Mouse (Mus musculus): Measurements from ENCODE around the gene Shld2.
A peak's percentile ranks its signal among the peaks of the same experiment; 100 is the strongest.
"Not testable (repeated sequence)": the region's sequence is repeated elsewhere in the genome, so short reads cannot be mapped to it uniquely, and the experiment has no call there.

Gene Shld2

GRCm38 (mm10) chr14:34318113-34318512 is 7.8 kb upstream of the Shld2 start:
- no peak for DNase-seq (ENCODE audit: low spot score)

DNA sequence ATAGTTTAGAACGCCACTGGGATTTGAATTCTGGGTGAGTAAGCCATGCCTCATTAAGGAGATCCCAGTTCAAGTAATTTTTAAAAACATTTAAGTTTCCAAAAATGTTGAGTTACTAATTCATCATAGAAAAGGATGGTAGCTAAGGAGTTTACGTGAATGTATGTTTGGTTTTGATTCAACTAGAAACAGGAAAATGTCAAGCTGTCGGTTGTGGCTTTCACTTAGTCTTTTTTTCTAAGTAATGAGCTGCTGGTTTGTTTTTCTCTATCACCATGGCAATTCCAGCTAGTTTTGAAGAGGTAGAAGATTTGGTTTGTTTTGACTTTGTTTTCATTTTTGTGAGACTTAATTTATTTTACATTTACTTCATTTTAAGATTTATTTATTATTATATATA is 7.1 kb upstream of the Shld2 start:
- no peak for DNase-seq (ENCODE audit: low spot score)

DNA sequence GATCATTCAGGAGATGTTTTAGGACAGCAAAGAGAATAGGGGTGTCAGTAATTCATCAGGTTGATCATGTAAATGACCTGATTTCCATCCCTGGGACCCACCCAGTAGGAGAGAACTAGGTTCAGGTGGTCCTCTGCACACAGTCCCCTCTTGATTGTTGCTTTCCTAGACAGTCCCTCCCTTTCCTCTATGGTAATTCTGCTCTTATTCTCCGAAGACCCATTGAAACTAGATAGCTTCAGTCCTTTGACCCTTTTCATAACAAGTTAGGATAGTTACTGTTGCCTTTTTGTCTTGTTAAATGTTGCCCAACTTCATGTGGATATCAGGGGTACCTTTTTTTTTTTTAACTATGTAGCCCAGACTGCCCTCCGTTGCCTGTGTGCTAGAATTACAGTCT is 6.1 kb upstream of the Shld2 start:
- DNase-seq (ENCODE audit: low spot score), result no peak

DNA sequence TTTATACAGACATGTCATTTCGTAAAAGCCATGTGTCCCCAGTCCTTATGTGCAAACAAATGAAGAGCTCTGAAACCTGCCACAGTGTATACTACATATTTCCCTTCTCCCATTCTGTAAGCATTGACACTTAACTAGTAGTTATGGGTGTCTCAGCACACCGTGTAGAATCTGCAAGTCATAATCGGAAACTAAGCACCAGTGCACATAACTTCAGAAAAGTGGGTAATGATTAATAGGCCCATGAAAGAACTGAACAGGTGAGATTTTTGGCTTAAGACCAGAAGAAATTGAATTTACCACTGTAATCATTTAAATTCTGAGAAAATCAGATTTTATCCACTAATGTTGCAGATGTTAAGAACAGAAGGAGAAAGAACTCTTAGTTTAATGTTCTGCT is 4.5 kb upstream of the Shld2 start:
- no peak for DNase-seq (ENCODE audit: low spot score)

- not testable (repeated sequence) for DNase-seq (ENCODE audit: low spot score)
These were observed 4.1 kb upstream of the Shld2 start for GRCm38 (mm10) chr14:34314383-34314782.

GRCm38 (mm10) chr14:34313612-34314011 is 3.3 kb upstream of the Shld2 start:
- DNase-seq (ENCODE audit: low spot score), result no peak

- DNase-seq (ENCODE audit: low spot score), result no peak
These were observed 2.2 kb upstream of the Shld2 start for GRCm38 (mm10) chr14:34312339-34313048.

DNA sequence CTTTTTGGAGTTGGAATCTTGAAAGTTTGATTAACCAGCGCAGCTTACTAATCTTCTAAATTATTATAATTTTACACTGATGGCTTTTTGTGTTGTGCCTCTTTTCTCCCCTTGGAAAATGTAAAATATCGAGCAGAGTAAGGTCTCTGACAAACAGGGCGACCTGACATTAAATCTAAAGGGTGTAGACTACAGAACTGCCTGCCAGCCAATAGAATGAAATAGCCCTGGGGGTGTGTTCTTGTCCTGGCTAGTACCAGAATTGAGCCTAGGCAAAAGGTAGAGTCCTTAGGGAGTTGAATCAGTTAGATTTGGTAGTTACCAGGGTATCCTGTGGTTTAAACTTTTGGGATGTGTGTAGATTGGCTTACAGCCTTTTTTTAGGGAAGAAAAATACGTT is 1.4 kb upstream of the Shld2 start:
- DNase-seq (ENCODE audit: low spot score), result no peak

- peak; percentile 38 for DNase-seq (ENCODE audit: low spot score)
These were observed 833 bp upstream of the Shld2 start for GRCm38 (mm10) chr14:34311021-34311631.

DNA sequence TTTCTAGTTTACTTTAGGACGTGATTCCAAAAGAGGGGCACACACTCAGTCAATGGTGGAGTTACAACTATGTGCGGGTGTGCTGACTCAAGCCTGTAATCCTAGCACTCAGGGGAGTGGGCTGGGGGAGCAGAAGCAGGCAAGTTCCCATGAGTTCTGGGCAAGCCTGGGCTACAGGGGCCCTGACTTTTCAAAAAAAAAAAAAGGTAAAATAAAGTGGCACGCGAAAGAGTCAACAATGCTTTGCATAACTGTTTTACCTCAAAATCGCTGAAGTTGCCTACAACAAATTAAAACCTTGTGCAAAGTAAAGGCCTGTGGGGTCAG is 423 bp downstream of the Shld2 start:
- DNase-seq (ENCODE audit: low spot score), result no peak

- no peak for DNase-seq (ENCODE audit: low spot score)
These were observed 1.0 kb downstream of the Shld2 start for GRCm38 (mm10) chr14:34309266-34309665.

DNA sequence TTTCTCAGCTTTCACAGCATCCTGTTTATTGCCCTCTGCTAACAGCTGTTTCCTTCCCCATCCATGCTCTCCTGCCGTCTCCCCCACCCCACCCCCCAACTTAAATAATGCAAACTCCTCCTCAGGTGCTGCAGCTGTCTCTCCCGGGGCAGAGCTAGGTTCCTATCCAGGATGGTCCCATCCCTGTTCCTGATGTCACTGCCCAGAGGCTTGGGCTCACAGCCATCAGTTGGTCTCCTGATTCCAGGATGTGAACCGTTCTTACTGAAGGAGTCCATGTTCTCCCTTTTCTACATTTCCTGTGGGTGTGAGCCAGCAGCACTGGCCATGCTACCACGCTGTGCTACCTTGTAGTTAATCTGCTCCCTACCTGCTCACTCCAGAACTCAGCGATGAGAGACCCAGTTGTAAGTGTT is 7.0 kb downstream of the Shld2 start:
- no peak for DNase-seq (ENCODE audit: low spot score)

DNA sequence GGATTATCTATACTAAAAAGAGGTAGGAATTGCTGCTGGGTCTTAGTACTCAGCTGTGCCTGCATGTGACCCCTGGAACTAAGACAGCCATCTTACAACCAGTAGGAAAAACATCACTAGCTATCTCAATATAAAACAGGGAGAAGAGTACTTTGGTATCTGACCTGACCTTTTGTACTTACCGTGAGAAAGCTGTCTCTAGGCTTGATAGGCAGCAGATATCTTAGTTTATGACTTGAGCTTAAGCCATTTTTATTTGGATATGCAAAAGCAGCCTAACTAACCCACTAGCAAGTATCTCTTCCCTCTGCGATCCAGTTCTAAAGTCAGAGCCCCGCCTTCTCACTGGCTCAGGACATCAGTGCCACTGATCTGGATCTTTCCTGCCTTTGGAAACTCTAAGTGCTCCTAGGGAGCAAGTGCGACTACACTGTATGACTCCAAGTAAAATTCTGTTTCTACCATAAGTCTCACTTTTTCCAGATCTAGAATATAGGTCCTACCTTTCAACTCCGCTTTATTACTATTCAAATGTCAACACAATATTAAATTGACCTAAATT is 7.5 kb downstream of the Shld2 start:
- no peak for DNase-seq (ENCODE audit: low spot score)

- no peak for DNase-seq (ENCODE audit: low spot score)
These were observed 11.2 kb downstream of the Shld2 start for GRCm38 (mm10) chr14:34298871-34299700.

- DNase-seq (ENCODE audit: low spot score), result no peak
These were observed 12.7 kb downstream of the Shld2 start for GRCm38 (mm10) chr14:34297634-34298033.

- peak; percentile 27 for DNase-seq (ENCODE audit: low spot score)
These were observed 13.3 kb downstream of the Shld2 start for GRCm38 (mm10) chr14:34297038-34297437.

GRCm38 (mm10) chr14:34296350-34296749 is 13.9 kb downstream of the Shld2 start:
- DNase-seq (ENCODE audit: low spot score), result no peak

- no peak for DNase-seq (ENCODE audit: low spot score)
These were observed 16.7 kb downstream of the Shld2 start for GRCm38 (mm10) chr14:34293641-34294040.

- no peak for DNase-seq (ENCODE audit: low spot score)
These were observed 20.1 kb downstream of the Shld2 start for GRCm38 (mm10) chr14:34290229-34290628.

- no peak for DNase-seq (ENCODE audit: low spot score)
These were observed 20.9 kb downstream of the Shld2 start for GRCm38 (mm10) chr14:34289259-34290015.

- DNase-seq (ENCODE audit: low spot score), result no peak
These were observed 21.9 kb downstream of the Shld2 start for GRCm38 (mm10) chr14:34288396-34288795.

DNA sequence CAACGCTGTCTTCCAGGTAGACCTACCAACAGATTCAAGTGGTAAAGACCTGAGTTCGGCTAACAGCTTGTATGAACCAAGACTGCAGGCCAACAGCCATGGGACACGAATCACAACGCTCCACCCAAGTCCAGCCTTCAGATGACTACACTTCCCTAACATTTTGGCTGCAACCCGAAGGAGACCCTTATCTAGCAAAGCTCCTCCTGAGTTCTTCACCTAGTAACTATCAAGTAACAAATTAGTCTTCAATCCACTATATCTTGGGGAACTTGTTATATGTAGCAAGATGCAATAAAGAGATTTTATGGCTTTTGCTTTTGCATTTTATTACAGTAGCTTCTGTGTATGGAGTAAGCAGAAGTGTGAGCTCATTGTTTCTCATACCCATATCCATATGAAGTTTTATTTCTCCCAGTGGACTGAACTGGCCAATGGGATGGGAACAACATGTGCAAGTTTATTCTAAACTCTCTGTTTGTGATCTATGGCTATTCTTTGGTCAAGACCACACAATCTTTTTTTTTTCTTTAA is 28.5 kb downstream of the Shld2 start:
- DNase-seq (ENCODE audit: low spot score), result no peak

Measured in urinary bladder, postnatal 25 days (tissue).